Mouse (Mus musculus) embryonic facial prominence, embryonic 14.5 days (tissue): ENCODE data around the gene Zbtb16. TPM values are rescaled to one million over a fixed set of nuclear protein-coding genes. Genes with fewer than 3 reads are reported as not detected.

Source experiments
- ATAC-seq: fragments of 200-750 bp; cut with Nextera tagmentation; 2 replicates; pipeline ENCODE4 v1.8.0; 2017; ENCODE audit warnings: low read depth, moderate number of reproducible peaks, moderate TSS enrichment
- DNase-seq: peaks from one replicate; pipeline ENCODE4 v3.0.0-alpha.2; 2015; ENCODE audit warnings: low spot score
- H3K27ac ChIP-seq: fragments of 300-500 bp; sonication (generic); replicated peaks from 2 replicates; pipeline ENCODE4 v1.5.1; 2014; ENCODE audit warnings: low read depth, mild to moderate bottlenecking, low read length, moderate library complexity
- H3K27me3 ChIP-seq: fragments of 300-500 bp; sonication (generic); replicated peaks from 2 replicates; pipeline ENCODE4 v1.6.1; 2014; ENCODE audit warnings: low read length; ENCODE audit not compliant: control insufficient read depth, insufficient read depth
- H3K36me3 ChIP-seq: fragments of 300-500 bp; sonication (generic); 2 replicates; pipeline ENCODE4 v1.6.1; 2014; ENCODE audit warnings: low read length, mixed read lengths; ENCODE audit not compliant: control insufficient read depth, insufficient read depth
- H3K4me1 ChIP-seq: fragments of 300-500 bp; sonication (generic); 2 replicates; pipeline ENCODE4 v1.6.1; 2014; ENCODE audit warnings: antibody characterized with exemption, low read length; ENCODE audit not compliant: control insufficient read depth, insufficient read depth
- H3K4me2 ChIP-seq: fragments of 300-500 bp; sonication (generic); 2 replicates; pipeline ENCODE4 v1.6.1; 2014; ENCODE audit warnings: low read depth, mild to moderate bottlenecking, low read length, moderate library complexity, mixed read lengths
- H3K4me3 ChIP-seq: fragments of 300-500 bp; sonication (generic); 2 replicates; pipeline ENCODE4 v1.5.1; 2014; ENCODE audit warnings: low read depth, mild to moderate bottlenecking, low read length
- H3K9ac ChIP-seq: fragments of 300-500 bp; sonication (generic); 2 replicates; pipeline ENCODE4 v1.6.1; 2014; ENCODE audit warnings: low read depth, mild to moderate bottlenecking, low read length, moderate library complexity, mixed read lengths
- H3K9me3 ChIP-seq: fragments of 300-500 bp; sonication (generic); 2 replicates; pipeline ENCODE4 v1.6.1; 2016; ENCODE audit warnings: low read length; ENCODE audit not compliant: control insufficient read depth
- WGBS: fragments of 180-500 bp; shearing (Covaris S2); extraction: QIAGEN DNeasy Blood & Tissue Kit; methylation state at CpG from one replicate; pipeline ENCODE4 v1.1.7; 2014; 5-methylcytosine and 5-hydroxymethylcytosine counted together
- polyA plus RNA-seq: library from polyadenylated mRNA; unstranded; fragments of >200 nt; fragmentation: Nextera tagmentation; extraction: Ambion mirVana; gene quantifications from 2 replicates; pipeline ENCODE4 v1.2.1, GENCODE M21; 2014

Gene Zbtb16
- polyA plus RNA-seq, 1 experiment from 2014 or later: 4.1 TPM

DNA sequence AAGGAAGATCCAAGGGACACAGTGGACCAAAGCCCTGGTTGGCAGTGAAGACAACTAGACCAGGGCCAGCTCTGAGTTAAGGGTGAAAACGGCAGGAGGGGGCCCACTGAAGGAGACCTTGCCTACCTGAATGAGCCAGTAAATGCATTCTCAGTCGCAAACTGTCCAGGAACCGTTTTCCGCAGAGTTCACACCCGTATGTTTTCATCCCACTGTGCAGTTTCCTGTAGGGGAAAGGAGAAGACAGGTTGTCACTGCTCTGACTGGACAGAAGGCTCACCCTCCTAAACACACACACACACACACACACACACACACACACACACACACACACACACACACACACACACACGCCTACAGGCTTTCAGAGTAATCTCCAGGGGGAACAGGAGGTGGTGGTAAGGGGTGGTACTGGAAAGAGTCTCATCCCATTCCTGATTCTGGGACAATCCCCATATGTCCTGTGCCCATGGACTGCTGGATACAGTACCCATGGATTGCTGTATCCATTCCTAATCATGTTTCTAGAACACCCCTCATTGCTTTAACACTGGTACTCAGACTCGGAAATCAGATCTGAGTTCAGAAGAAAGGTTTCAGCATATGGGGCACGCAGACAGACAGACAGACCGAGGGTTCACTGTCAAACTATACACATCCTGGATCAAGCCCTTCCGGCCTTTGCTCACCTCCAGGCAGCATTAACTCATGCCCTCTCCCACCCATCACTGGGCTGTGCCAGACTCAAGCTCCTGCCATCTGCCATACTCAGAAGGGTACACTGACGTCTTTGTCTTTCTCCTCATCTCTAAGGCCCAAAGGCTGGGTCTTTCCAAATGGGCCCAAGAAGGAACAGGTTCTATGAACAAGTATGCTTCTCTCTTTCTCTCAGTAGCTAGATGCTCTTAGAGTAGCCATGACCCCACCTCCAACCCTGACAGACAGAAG, 92.4 kb downstream of the Zbtb16 start:
- H3K27ac ChIP-seq: no peak overlapping the region
- H3K36me3 ChIP-seq: no peaks in the 10 kb centered on the region
- WGBS: 81% methylated on average over 11 of the region's 11 CpGs
- H3K9me3 ChIP-seq: no peaks in the 10 kb centered on the region
- peaks cover 29% of the 10 kb centered on the region for H3K4me1 ChIP-seq
- H3K4me3 ChIP-seq: no peak overlapping the region
- no peak overlapping the region for H3K4me2 ChIP-seq
- DNase-seq (no peak), ATAC-seq (no peak)
- H3K9ac ChIP-seq: no peak overlapping the region
- no peaks in the 10 kb centered on the region for H3K27me3 ChIP-seq

- H3K27me3 ChIP-seq: no peaks in the 10 kb centered on the region
- no peak overlapping the region for H3K27ac ChIP-seq
- DNase-seq: no peak
- H3K4me3 ChIP-seq: no peak overlapping the region
- peaks cover 40% of the 10 kb centered on the region for H3K4me1 ChIP-seq
- H3K4me2 ChIP-seq: no peak overlapping the region
- no peak overlapping the region for H3K9ac ChIP-seq
- no peaks in the 10 kb centered on the region for H3K9me3 ChIP-seq
- 93% methylated on average over 7 of the region's 7 CpGs for WGBS
- ATAC-seq: no peak
- H3K36me3 ChIP-seq: no peaks in the 10 kb centered on the region
These were observed 93.9 kb downstream of the Zbtb16 start for GRCm38 (mm10) chr9:48742150-48742549.

DNA sequence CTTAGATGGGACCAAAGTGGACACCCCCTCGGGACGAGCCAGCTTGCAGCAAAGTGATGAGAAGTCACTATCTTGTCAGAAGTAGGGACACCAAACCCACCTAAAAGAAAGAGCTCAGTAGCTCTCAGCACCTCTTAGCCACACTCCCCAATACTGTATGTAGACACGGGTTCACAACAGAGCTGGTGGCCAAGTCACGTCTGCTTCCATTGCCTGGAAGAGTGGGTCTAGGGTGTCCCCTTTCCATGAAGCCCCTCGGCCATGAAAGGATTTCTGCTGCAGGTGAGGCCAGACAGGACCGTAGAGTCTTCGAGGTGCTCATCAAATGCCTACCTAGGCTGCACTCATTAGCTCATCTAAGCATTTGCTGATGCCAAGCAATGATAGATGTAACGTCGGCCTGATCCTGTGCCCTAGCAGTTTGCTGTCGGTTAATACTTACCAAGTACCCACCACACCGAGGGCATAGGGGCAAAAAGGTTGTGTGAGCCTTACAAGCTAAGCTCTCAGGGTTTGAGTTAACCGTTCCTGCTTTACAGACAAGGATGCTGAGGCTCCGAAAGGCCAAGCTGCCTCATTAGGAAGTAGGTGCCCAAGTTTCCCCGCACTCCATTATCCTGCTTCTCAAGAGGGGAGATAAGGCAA, 94.5 kb downstream of the Zbtb16 start:
- Histone ChIP-seq H3K27ac (no peak overlapping the region), H3K9ac (no peak overlapping the region), H3K4me2 (no peak overlapping the region), H3K36me3 (no peaks in the 10 kb centered on the region), H3K9me3 (no peaks in the 10 kb centered on the region), H3K4me3 (no peak overlapping the region), H3K27me3 (no peaks in the 10 kb centered on the region), H3K4me1 (peaks cover 46% of the 10 kb centered on the region)
- DNase-seq (no peak), ATAC-seq (no peak)
- 94% methylated on average over 14 of the region's 14 CpGs for WGBS

GRCm38 (mm10) chr9:48740732-48741255, 95.2 kb downstream of the Zbtb16 start:
- H3K27me3 ChIP-seq: no peaks in the 10 kb centered on the region
- no peak overlapping the region for H3K4me3 ChIP-seq
- DNase-seq (no peak), ATAC-seq (no peak)
- no peaks in the 10 kb centered on the region for H3K36me3 ChIP-seq
- 64% methylated on average over 4 of the region's 4 CpGs for WGBS
- peak overlapping the region; percentile 76; the same call in 1 of the 2 replicates for H3K27ac ChIP-seq
- peak overlapping the region; percentile 42; the same call in 1 of the 2 replicates for H3K4me2 ChIP-seq
- peak overlapping the region; percentile 43; the same call in 1 of the 2 replicates for H3K9ac ChIP-seq
- peaks cover 51% of the 10 kb centered on the region for H3K4me1 ChIP-seq
- no peaks in the 10 kb centered on the region for H3K9me3 ChIP-seq

DNA sequence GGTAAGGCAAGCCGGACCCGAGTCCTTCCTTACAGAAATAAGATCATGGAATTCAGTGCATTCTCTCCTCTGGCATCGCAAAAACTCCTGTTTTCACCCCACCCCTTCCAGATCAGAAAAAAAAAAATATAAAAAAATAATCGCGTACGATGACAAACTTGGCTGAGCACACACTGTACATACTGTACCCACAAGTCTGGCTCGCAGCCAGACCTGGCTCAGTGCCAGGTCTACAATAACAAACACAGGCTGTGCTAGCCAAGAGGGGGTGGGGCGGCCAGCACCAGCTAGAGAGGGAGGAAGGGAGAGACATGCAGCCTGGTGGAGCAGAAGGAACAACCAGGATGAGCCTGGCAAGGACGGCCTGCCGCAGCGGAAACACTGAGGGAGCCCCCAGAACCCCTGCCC, 95.9 kb downstream of the Zbtb16 start:
- DNase-seq (peak; percentile 97), ATAC-seq (peak; percentile 96)
- Histone ChIP-seq H3K36me3 (no peaks in the 10 kb centered on the region), H3K4me3 (no peak overlapping the region), H3K4me2 (peak overlapping the region; percentile 42), H3K9me3 (no peaks in the 10 kb centered on the region), H3K9ac (peak overlapping the region; percentile 43), H3K4me1 (peaks cover 58% of the 10 kb centered on the region), H3K27ac (peak overlapping the region; percentile 76), H3K27me3 (peaks cover 7% of the 10 kb centered on the region; the same call in 1 of the 2 replicates)
- 4% methylated on average over 11 of the region's 11 CpGs for WGBS

DNA sequence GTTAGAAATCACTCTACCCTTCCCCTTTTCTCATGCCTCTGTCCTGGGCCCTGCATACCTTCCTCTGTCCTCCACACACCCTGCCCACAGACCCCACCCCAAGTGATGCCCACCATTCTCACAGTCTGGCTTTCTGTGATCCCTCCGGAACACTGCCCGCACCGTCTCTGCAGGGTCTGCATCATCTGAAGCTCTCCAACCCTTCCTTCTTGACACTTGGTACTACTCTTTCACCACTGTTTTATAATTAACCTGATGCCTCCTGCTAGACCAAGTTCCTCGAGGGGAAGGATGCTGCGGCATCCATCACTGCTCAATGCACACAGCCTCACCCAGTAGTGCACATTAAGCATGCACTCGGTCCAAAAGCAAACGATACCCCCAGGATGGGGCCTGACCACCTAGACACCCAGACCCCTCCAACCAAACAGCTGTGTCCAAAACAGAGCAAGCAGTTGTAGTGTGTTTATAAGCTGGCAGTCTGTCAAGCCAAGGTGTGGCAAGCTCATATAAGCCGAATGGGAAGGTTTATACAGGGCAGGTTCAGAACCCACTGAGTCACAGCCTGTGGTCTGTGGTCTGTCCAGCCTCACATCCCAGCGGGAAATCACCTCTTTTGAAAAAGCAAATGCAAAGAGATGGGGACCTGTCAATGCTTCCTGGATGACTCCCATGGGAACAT, 97.1 kb downstream of the Zbtb16 start:
- Histone ChIP-seq H3K36me3 (no peaks in the 10 kb centered on the region), H3K27me3 (peaks cover 12% of the 10 kb centered on the region; the same call in 1 of the 2 replicates), H3K9ac (no peak overlapping the region), H3K4me2 (no peak overlapping the region), H3K27ac (no peak overlapping the region), H3K4me1 (peaks cover 62% of the 10 kb centered on the region), H3K4me3 (no peak overlapping the region), H3K9me3 (no peaks in the 10 kb centered on the region)
- no peak for ATAC-seq
- 73% methylated on average over 9 of the region's 9 CpGs for whole genome bisulfite sequencing
- DNase-seq: no peak

GRCm38 (mm10) chr9:48737911-48738310, 98.1 kb downstream of the Zbtb16 start:
- H3K9ac ChIP-seq: no peak overlapping the region
- no peaks in the 10 kb centered on the region for H3K36me3 ChIP-seq
- no peak for DNase-seq
- 22% methylated on average over 2 of the region's 2 CpGs for WGBS
- H3K27me3 ChIP-seq: peaks cover 12% of the 10 kb centered on the region; the same call in 1 of the 2 replicates
- H3K4me1 ChIP-seq: peaks cover 68% of the 10 kb centered on the region
- H3K4me3 ChIP-seq: no peak overlapping the region
- H3K27ac ChIP-seq: peak overlapping the region; percentile 77
- no peaks in the 10 kb centered on the region for H3K9me3 ChIP-seq
- ATAC-seq: no peak
- peak overlapping the region; percentile 45 for H3K4me2 ChIP-seq

DNA sequence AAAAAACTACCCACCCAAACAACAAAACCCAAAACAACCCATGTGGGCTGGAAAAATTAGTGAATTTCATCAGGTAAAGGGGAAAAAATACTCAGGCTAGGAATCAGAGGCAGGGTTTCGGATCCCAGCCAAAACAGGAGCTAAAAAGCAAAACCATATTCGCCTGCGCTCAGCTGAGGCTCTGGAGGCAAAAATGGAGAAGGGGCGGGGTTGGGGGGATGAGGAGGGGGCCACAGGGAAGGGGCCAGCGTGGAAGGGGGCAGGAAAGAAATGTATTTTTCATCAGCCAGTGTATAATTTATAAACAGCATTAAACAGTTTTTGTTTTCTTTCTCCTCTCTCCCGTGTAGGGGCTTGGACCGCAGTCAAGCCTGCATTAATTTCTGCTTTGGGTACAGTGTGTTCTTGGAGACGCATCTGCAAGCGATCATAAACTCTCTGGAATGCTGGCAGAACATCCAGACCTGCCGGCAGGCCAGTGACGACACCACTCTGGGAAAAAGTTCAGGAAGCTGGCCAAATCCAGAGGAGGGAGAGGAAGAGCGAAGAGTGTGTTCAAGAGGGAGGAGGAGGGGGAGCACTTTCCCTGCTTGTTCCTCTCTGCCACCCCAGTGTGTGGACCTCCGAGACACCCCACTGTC, 98.7 kb downstream of the Zbtb16 start:
- no peaks in the 10 kb centered on the region for H3K36me3 ChIP-seq
- H3K27me3 ChIP-seq: peaks cover 12% of the 10 kb centered on the region; the same call in 1 of the 2 replicates
- no peaks in the 10 kb centered on the region for H3K9me3 ChIP-seq
- peak overlapping the region; percentile 77 for H3K27ac ChIP-seq
- ATAC-seq: peak; percentile 77
- H3K4me2 ChIP-seq: peak overlapping the region; percentile 45
- WGBS: 13% methylated on average over 13 of the region's 13 CpGs
- peak overlapping the region; percentile 34; the same call in 1 of the 2 replicates for H3K9ac ChIP-seq
- peak; percentile 97 for DNase-seq
- H3K4me1 ChIP-seq: peaks cover 68% of the 10 kb centered on the region
- H3K4me3 ChIP-seq: peak overlapping the region; percentile 17
